Mouse (Mus musculus) T-cell, adult 2 months (primary cell): ENCODE data around the gene Dnaaf5.

Experiments used
- DNase-seq: peaks from one replicate; pipeline ENCODE4 v3.0.0; 2022; ENCODE audit warnings: low spot score

The Dnaaf5 gene

GRCm38 (mm10) chr5:139232083-139232482 lies 82.1 kb downstream of the Dnaaf5 start:
- DNase-seq = no peak

DNA sequence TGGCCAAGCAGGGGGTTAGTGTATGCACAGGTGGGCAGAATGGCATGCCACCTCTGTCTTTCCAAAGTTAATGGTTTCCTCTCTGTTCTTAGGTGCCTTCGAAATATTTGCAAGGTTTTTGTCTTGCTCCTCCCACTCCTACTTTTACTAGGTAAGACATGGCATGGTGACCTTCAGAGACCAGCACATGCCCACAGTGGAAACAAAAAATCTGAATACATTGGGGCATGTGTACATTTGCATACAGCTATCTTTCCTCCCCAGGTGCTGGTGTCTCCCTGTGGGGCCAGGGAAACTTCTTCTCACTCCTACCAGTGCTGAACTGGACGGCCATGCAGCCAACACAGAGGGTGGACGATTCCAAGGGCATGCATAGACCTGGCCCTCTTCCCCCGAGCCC lies 84.4 kb downstream of the Dnaaf5 start:
- DNase-seq = no peak
